Mouse (Mus musculus): Measurements from ENCODE around the gene Maged2.
"Not testable (repeated sequence)": the region's sequence is repeated elsewhere in the genome, so short reads cannot be mapped to it uniquely, and the experiment has no call there.

The Maged2 gene

GRCm38 (mm10) chrX:150814139-150814469 lies at the start of gene Maged2:
TSS of gene Maged2 (minus strand) at chrX:150814345.
- no peak for DNase-seq (ENCODE audit: low read depth, low spot score)

- DNase-seq (ENCODE audit: low read depth, low spot score) = no peak
These were observed 34.1 kb upstream of the Maged2 start for GRCm38 (mm10) chrX:150848230-150848629.

GRCm38 (mm10) chrX:150845480-150846205 lies 31.5 kb upstream of the Maged2 start:
- DNase-seq (ENCODE audit: low read depth, low spot score) = not testable (repeated sequence)

GRCm38 (mm10) chrX:150843257-150843656 lies 29.1 kb upstream of the Maged2 start:
- not testable (repeated sequence) for DNase-seq (ENCODE audit: low read depth, low spot score)

- peak; percentile 55 for DNase-seq (ENCODE audit: low read depth, low spot score)
These were observed 16.2 kb upstream of the Maged2 start for GRCm38 (mm10) chrX:150830297-150830696.

- no peak for DNase-seq (ENCODE audit: low read depth, low spot score)
These were observed 3.1 kb upstream of the Maged2 start for GRCm38 (mm10) chrX:150817278-150817677.

GRCm38 (mm10) chrX:150815601-150816000 lies 1.5 kb upstream of the Maged2 start:
- DNase-seq (ENCODE audit: low read depth, low spot score) = peak; percentile 28

GRCm38 (mm10) chrX:150813464-150814138 lies 544 bp downstream of the Maged2 start:
- peak; percentile 15 for DNase-seq (ENCODE audit: low read depth, low spot score)

GRCm38 (mm10) chrX:150812787-150813298 lies 1.3 kb downstream of the Maged2 start:
- peak; percentile 94 for DNase-seq (ENCODE audit: low read depth, low spot score)

- not testable (repeated sequence) for DNase-seq (ENCODE audit: low read depth, low spot score)
These were observed 13.2 kb downstream of the Maged2 start for GRCm38 (mm10) chrX:150800987-150801386.

GRCm38 (mm10) chrX:150798493-150799177 lies 15.5 kb downstream of the Maged2 start:
- DNase-seq (ENCODE audit: low read depth, low spot score) = not testable (repeated sequence)
